Mouse (Mus musculus) liver, postnatal 0 days (tissue): ENCODE measurements around the gene Zfp213. TPM values are rescaled to one million over a fixed set of nuclear protein-coding genes. Genes with fewer than 3 reads are reported as not detected.

ENCODE experiments used
- ATAC-seq: fragments of 200-750 bp; cut with Nextera tagmentation; 2 replicates; pipeline ENCODE4 v1.8.0; 2017; ENCODE audit warnings: mild to moderate bottlenecking, moderate library complexity
- DNase-seq: peaks from one replicate; pipeline ENCODE4 v3.0.0-alpha.2; 2016
- H3K27ac ChIP-seq: fragments of 300-500 bp; sonication (generic); 2 replicates; pipeline ENCODE4 v1.5.1; 2014; ENCODE audit warnings: antibody characterized with exemption, moderate library complexity, mild to moderate bottlenecking, low read depth
- H3K27me3 ChIP-seq: fragments of 300-500 bp; sonication (generic); 2 replicates; pipeline ENCODE4 v1.6.1; 2014; ENCODE audit warnings: low read length, control low read depth, mixed read lengths; ENCODE audit not compliant: insufficient read depth
- H3K36me3 ChIP-seq: fragments of 300-500 bp; sonication (generic); replicated peaks from 2 replicates; pipeline ENCODE4 v1.6.1; 2014; ENCODE audit warnings: mild to moderate bottlenecking, control low read depth, low read length, moderate library complexity, mixed read lengths; ENCODE audit not compliant: insufficient read depth
- H3K4me1 ChIP-seq: fragments of 300-500 bp; sonication (generic); 2 replicates; pipeline ENCODE4 v1.6.1; 2014; ENCODE audit warnings: antibody characterized with exemption, mild to moderate bottlenecking, control low read depth; ENCODE audit not compliant: insufficient read depth
- H3K4me2 ChIP-seq: fragments of 300-500 bp; sonication (generic); 2 replicates; pipeline ENCODE4 v1.6.1; 2014; ENCODE audit warnings: low read depth, mild to moderate bottlenecking, low read length, moderate library complexity, mixed read lengths
- H3K4me3 ChIP-seq: fragments of 300-500 bp; sonication (generic); 2 replicates; pipeline ENCODE4 v1.5.1; 2014; ENCODE audit warnings: low read depth, low read length
- H3K9ac ChIP-seq: fragments of 300-500 bp; sonication (generic); replicated peaks from 2 replicates; pipeline ENCODE4 v1.6.1; 2014; ENCODE audit warnings: mild to moderate bottlenecking, moderate library complexity
- H3K9me3 ChIP-seq: fragments of 300-500 bp; sonication (generic); 2 replicates; pipeline ENCODE4 v1.6.1; 2016; ENCODE audit warnings: mild to moderate bottlenecking, control low read depth, low read length, mixed read lengths
- CTCF ChIP-seq: sonication (generic); IDR thresholded peaks from 2 replicates; pipeline ENCODE4 v1.5.1; 2016; ENCODE audit warnings: antibody characterized with exemption, low read depth
- EP300 ChIP-seq: IDR thresholded peaks from 2 replicates; pipeline ENCODE4 v1.6.1; 2016; ENCODE audit warnings: antibody characterized with exemption, low read depth, mild to moderate bottlenecking
- WGBS: fragments of 180-500 bp; shearing (Covaris S2); extraction: QIAGEN DNeasy Blood & Tissue Kit; methylation state at CpG from one replicate; pipeline ENCODE4 v1.1.7; 2014; ENCODE audit not compliant: insufficient replicate concordance; 5-methylcytosine and 5-hydroxymethylcytosine counted together
- polyA plus RNA-seq: library from polyadenylated mRNA; unstranded; fragments of >200 nt; fragmentation: Nextera tagmentation; extraction: Ambion mirVana; gene quantifications from 2 replicates; pipeline ENCODE4 v1.2.1, GENCODE M21; 2015

Zfp213 gene
- polyA plus RNA-seq, 1 experiment from 2014 or later, result 5.5 TPM

GRCm38 (mm10) chr17:23592926-23593300 is 28.9 kb upstream of the Zfp213 start:
- no peak for DNase-seq
- Histone ChIP-seq H3K36me3 (no peaks in the 10 kb centered on the region), H3K4me3 (peak overlapping the region; percentile 63), H3K4me2 (peak overlapping the region; percentile 85), H3K9ac (peak overlapping the region; percentile 53), H3K9me3 (no peaks in the 10 kb centered on the region), H3K4me1 (0 out of 2 replicates have a peak, but pooled peaks cover 8% of the 10 kb centered on the region), H3K27me3 (no peaks in the 10 kb centered on the region), H3K27ac (0 out of 2 replicates have a peak overlapping the region, but pooled peaks have one; percentile 35)
- TF ChIP-seq CTCF, result no peak
- TF ChIP-seq EP300, result no peak
- 9% methylated on average over 13 of the region's 13 CpGs for WGBS
- ATAC-seq, result peak; percentile 70

GRCm38 (mm10) chr17:23592208-23592925 is 28.3 kb upstream of the Zfp213 start:
- Histone ChIP-seq H3K9ac (peak overlapping the region; percentile 53), H3K4me3 (peak overlapping the region; percentile 63), H3K27ac (0 out of 2 replicates have a peak overlapping the region, but pooled peaks have one; percentile 35), H3K9me3 (no peaks in the 10 kb centered on the region), H3K36me3 (no peaks in the 10 kb centered on the region), H3K27me3 (no peaks in the 10 kb centered on the region), H3K4me2 (peak overlapping the region; percentile 85), H3K4me1 (0 out of 2 replicates have a peak, but pooled peaks cover 8% of the 10 kb centered on the region)
- ATAC-seq (peak; percentile 100), DNase-seq (peak; percentile 97)
- 7% methylated on average over 34 of the region's 34 CpGs for WGBS
- TF ChIP-seq CTCF (no peak), EP300 (no peak)

GRCm38 (mm10) chr17:23587253-23587652 is 23.2 kb upstream of the Zfp213 start:
- Histone ChIP-seq H3K9ac (no peak overlapping the region), H3K36me3 (no peaks in the 10 kb centered on the region), H3K4me2 (no peak overlapping the region), H3K4me3 (no peak overlapping the region), H3K4me1 (peaks cover 7% of the 10 kb centered on the region; the same call in 1 of the 2 replicates), H3K27ac (no peak overlapping the region), H3K27me3 (no peaks in the 10 kb centered on the region), H3K9me3 (no peaks in the 10 kb centered on the region)
- 65% methylated on average over 2 of the region's 2 CpGs for WGBS
- no peak for ATAC-seq
- DNase-seq, result no peak
- TF ChIP-seq EP300 (no peak), CTCF (no peak)

GRCm38 (mm10) chr17:23585721-23586491 is 21.9 kb upstream of the Zfp213 start:
- peak; percentile 85 for ATAC-seq
- WGBS, result 4% methylated on average over 22 of the region's 22 CpGs

GRCm38 (mm10) chr17:23584786-23585185 is 20.7 kb upstream of the Zfp213 start:
- no peak for DNase-seq
- ATAC-seq, result no peak
- Histone ChIP-seq H3K27me3 (no peaks in the 10 kb centered on the region), H3K4me2 (no peak overlapping the region), H3K4me3 (no peak overlapping the region), H3K9me3 (no peaks in the 10 kb centered on the region), H3K4me1 (peaks cover 5% of the 10 kb centered on the region; the same call in 1 of the 2 replicates), H3K27ac (no peak overlapping the region), H3K36me3 (peaks cover 3% of the 10 kb centered on the region; the same call in 1 of the 2 replicates), H3K9ac (no peak overlapping the region)
- WGBS, result 68% methylated on average over 8 of the region's 8 CpGs
- TF ChIP-seq EP300, result no peak
- TF ChIP-seq CTCF, result no peak

More at GRCm38 (mm10) chr17:23585721-23586491, 21.9 kb upstream of the Zfp213 start:
- peak overlapping the region; percentile 75 for H3K4me2 ChIP-seq
- no peaks in the 10 kb centered on the region for H3K27me3 ChIP-seq
- H3K9me3 ChIP-seq, result no peaks in the 10 kb centered on the region
- no peak overlapping the region for H3K27ac ChIP-seq
- peak overlapping the region; percentile 37 for H3K9ac ChIP-seq
- H3K36me3 ChIP-seq, result no peaks in the 10 kb centered on the region
- peak overlapping the region; percentile 54 for H3K4me3 ChIP-seq
- H3K4me1 ChIP-seq, result peaks cover 5% of the 10 kb centered on the region; the same call in 1 of the 2 replicates
- TF ChIP-seq EP300, result no peak
- TF ChIP-seq CTCF, result no peak
- peak; percentile 35 for DNase-seq

GRCm38 (mm10) chr17:23575951-23576552 is 12.0 kb upstream of the Zfp213 start:
- no peaks in the 10 kb centered on the region for H3K9me3 ChIP-seq
- H3K27ac ChIP-seq, result no peak overlapping the region
- DNase-seq, result no peak
- no peaks in the 10 kb centered on the region for H3K4me1 ChIP-seq
- peaks cover 14% of the 10 kb centered on the region for H3K36me3 ChIP-seq
- WGBS, result 89% methylated on average over 38 of the region's 38 CpGs
- H3K27me3 ChIP-seq, result no peaks in the 10 kb centered on the region
- no peak overlapping the region for H3K9ac ChIP-seq
- TF ChIP-seq EP300 (no peak), CTCF (no peak)
- no peak; the same call in 1 of the 2 replicates for ATAC-seq
- H3K4me2 ChIP-seq, result no peak overlapping the region
- no peak overlapping the region for H3K4me3 ChIP-seq
